Mouse (Mus musculus) kidney, adult 2 months (tissue): Measurements from ENCODE around the gene Hspbap1. TPM values are rescaled to one million over a fixed set of nuclear protein-coding genes. Genes with fewer than 3 reads are reported as not detected.

Source experiments
- DNase-seq: peaks from one replicate; pipeline ENCODE4 v3.0.0; 2021
- H3K27ac ChIP-seq: fragments of 200-500 bp; 2 replicates; pipeline ENCODE4 v1.5.1; 2012; ENCODE audit warnings: low read depth, low read length, control low read depth, inconsistent platforms; ENCODE audit not compliant: insufficient read depth
- H3K27me3 ChIP-seq: fragments of 200-500 bp; replicated peaks from 2 replicates; pipeline ENCODE4 v1.6.1; 2012; ENCODE audit warnings: mild to moderate bottlenecking, moderate library complexity, low read length, inconsistent platforms; ENCODE audit not compliant: control insufficient read depth, insufficient read depth
- H3K36me3 ChIP-seq: fragments of 200-500 bp; 2 replicates; pipeline ENCODE4 v1.6.1; 2012; ENCODE audit warnings: mild to moderate bottlenecking, moderate library complexity, low read length, inconsistent platforms; ENCODE audit not compliant: control insufficient read depth, insufficient read depth
- H3K4me1 ChIP-seq: fragments of 200-500 bp; 2 replicates; pipeline ENCODE4 v1.6.1; 2011; ENCODE audit warnings: low read length; ENCODE audit not compliant: control insufficient read depth, insufficient read depth
- H3K4me3 ChIP-seq: fragments of 200-500 bp; 2 replicates; pipeline ENCODE4 v1.5.1; 2011; ENCODE audit warnings: mild to moderate bottlenecking, low read depth, low read length, control low read depth; ENCODE audit not compliant: insufficient read depth
- CTCF ChIP-seq: fragments of 200-500 bp; conservative IDR thresholded peaks from 2 replicates; pipeline ENCODE4 v1.5.1; 2011; ENCODE audit warnings: low read depth, mild to moderate bottlenecking, control low read depth, low read length, moderate library complexity, mixed read lengths; ENCODE audit not compliant: insufficient read depth, insufficient read length
- POLR2A ChIP-seq: fragments of 200-500 bp; IDR thresholded peaks from one replicate; pipeline ENCODE4 v1.6.1; 2011; ENCODE audit warnings: low read depth, low read length, control low read depth
- WGBS: fragments of 180-500 bp; shearing (Covaris S2); methylation state at CpG from one replicate; pipeline ENCODE4 v1.1.7; 2018; 5-methylcytosine and 5-hydroxymethylcytosine counted together
- polyA plus RNA-seq: library from polyadenylated mRNA; depleted of rRNA; stranded (reverse); fragments of >200 nt; gene quantifications from 2 replicates; pipeline ENCODE4 v1.2.3, GENCODE M21; 2012

The Hspbap1 gene
- polyA plus RNA-seq, 1 experiment: 7.0 TPM

- no peak overlapping the region for H3K27ac ChIP-seq
- no peaks in the 10 kb centered on the region for H3K27me3 ChIP-seq
- H3K4me1 ChIP-seq: no peaks in the 10 kb centered on the region
- no peak for TF ChIP-seq CTCF
- TF ChIP-seq POLR2A: no peak
- WGBS: 75% methylated on average over 7 of the region's 7 CpGs
- DNase-seq: no peak
- no peaks in the 10 kb centered on the region for H3K36me3 ChIP-seq
- no peak overlapping the region for H3K4me3 ChIP-seq
Observed at GRCm38 (mm10) chr16:35749385-35749784, 20.8 kb upstream of the Hspbap1 start.

DNA sequence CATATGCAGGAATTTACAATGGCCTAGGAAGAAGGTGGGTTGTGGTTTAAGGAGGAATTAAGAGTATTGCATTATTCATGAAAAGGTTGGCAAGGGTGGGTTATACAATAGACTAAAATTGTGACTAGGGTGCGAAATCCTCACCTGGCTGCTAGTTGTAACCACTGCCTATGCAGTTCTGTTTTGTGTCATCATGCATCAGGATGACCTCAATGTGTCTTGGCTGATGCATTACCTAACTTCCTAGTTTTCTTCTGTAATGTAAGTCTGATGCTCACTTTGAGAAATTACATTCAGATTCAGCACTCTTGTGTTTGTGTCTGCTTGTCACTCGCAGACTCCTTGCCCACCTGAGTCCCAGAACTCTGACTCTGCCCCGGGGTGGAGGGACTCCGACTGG is 18.3 kb upstream of the Hspbap1 start:
- Histone ChIP-seq H3K27me3 (no peaks in the 10 kb centered on the region), H3K4me1 (no peaks in the 10 kb centered on the region), H3K4me3 (no peak overlapping the region), H3K27ac (no peak overlapping the region), H3K36me3 (no peaks in the 10 kb centered on the region)
- WGBS: 83% methylated on average over 4 of the region's 4 CpGs
- TF ChIP-seq POLR2A (no peak), CTCF (no peak)
- no peak for DNase-seq

- no peak overlapping the region for H3K4me3 ChIP-seq
- no peaks in the 10 kb centered on the region for H3K27me3 ChIP-seq
- DNase-seq: no peak
- no peak for TF ChIP-seq POLR2A
- no peak for TF ChIP-seq CTCF
- no peak overlapping the region for H3K27ac ChIP-seq
- H3K36me3 ChIP-seq: no peaks in the 10 kb centered on the region
- no peaks in the 10 kb centered on the region for H3K4me1 ChIP-seq
- 65% methylated on average over 5 of the region's 5 CpGs for WGBS
Observed at GRCm38 (mm10) chr16:35753926-35754325, 16.2 kb upstream of the Hspbap1 start.

DNA sequence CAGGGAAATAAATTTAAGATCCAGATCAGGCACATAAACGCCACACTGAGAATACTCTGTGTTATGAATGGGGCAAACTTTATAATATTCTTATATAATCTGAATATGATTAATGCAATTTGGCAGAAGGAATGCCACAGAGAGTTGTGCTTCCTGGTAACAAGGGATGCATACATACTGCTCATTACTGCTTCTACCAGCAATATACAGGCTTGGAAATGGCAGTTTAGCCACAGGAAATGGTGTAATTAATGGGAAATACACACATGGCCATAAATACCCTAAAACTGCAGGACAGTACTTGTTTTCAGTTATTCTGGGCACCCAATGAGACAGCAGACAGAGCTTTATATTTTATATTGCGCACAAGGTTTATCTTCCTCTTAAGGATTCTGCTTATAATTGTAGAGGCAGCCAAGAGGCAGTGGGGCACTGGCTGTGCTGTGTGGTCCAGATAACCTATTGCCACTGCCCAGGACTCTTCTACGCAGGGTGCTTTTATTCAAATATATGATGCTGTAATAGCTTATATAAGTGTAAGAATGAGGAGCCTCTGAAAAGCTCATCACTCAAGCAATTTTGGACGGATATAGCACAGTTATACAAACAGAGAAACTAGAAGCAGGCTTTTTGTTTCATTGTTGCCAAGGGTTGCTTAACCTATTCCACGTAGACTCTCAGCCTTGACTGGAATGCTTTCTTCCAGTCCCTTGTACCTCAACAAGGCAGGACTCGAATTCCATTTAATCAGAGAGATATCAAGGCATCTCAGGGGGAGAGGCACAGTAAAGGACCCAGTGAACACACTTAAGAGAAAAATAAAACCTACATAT is 14.5 kb upstream of the Hspbap1 start:
- Histone ChIP-seq H3K27ac (no peak overlapping the region), H3K4me3 (no peak overlapping the region), H3K36me3 (no peaks in the 10 kb centered on the region), H3K4me1 (no peaks in the 10 kb centered on the region), H3K27me3 (no peaks in the 10 kb centered on the region)
- no peak for DNase-seq
- 78% methylated on average over 6 of the region's 6 CpGs for WGBS
- TF ChIP-seq POLR2A: no peak
- TF ChIP-seq CTCF: no peak

DNA sequence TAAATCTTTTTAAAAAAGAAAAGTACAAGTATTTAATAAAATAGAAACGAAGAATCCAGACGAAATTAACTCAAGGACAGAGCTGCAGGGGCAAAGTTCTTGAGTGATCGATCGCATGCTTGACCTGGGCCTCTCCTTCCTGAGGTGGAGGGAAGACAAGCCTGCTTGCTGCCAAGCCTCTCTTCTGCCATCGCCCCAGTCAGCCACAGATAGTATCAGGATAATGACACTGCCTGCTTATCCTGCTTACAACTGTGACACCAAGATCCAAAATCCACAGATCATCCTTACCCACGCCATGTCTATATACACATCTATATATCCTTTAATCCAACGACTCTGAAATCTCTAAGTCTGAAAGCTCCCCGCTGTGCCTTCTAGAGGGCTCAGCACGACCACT is 13.5 kb upstream of the Hspbap1 start:
- 84% methylated on average over 9 of the region's 9 CpGs for WGBS
- H3K36me3 ChIP-seq: no peaks in the 10 kb centered on the region
- no peaks in the 10 kb centered on the region for H3K4me1 ChIP-seq
- no peaks in the 10 kb centered on the region for H3K27me3 ChIP-seq
- TF ChIP-seq POLR2A: no peak
- no peak for TF ChIP-seq CTCF
- no peak for DNase-seq
- no peak overlapping the region for H3K27ac ChIP-seq
- H3K4me3 ChIP-seq: no peak overlapping the region

GRCm38 (mm10) chr16:35759401-35759800 is 10.8 kb upstream of the Hspbap1 start:
- TF ChIP-seq CTCF (no peak), POLR2A (no peak)
- no peaks in the 10 kb centered on the region for H3K36me3 ChIP-seq
- no peaks in the 10 kb centered on the region for H3K27me3 ChIP-seq
- DNase-seq: no peak
- 94% methylated on average over 5 of the region's 5 CpGs for WGBS
- H3K4me3 ChIP-seq: no peak overlapping the region
- no peak overlapping the region for H3K27ac ChIP-seq
- H3K4me1 ChIP-seq: no peaks in the 10 kb centered on the region

DNA sequence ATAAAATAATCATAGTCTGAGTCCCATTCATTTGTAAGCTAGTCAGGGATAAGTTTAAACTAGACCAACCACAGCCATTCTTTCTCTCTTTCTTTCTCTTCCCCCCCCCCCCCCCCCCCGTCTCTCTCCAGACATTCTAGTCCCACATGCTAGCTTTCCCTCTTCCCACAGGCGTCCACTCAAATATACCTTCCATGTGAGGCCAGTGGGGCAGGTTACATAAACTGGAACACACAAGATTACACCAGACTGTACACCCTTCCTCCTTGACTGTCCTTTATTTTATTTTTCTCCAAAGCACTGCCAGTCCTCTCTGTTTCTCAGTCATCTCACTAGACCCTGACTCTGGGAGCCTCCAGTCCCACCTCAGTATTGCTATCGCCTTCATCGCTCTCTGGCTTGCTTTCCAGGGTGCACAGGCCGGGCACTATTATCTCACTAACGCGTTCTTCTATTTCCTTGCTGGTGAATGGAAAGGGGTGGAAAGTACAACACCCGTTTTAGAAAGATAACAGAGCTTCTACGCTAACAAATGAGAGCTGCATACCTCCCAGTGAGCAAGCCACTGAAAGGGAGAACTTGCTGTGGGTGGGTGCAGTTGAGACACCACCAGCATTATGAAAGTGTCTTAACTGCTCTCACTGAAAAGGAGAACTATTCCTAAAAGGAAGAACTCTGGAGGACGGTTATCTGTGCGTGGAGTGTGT is 6.4 kb upstream of the Hspbap1 start:
- Histone ChIP-seq H3K27me3 (no peaks in the 10 kb centered on the region), H3K4me3 (no peak overlapping the region), H3K27ac (no peak overlapping the region), H3K4me1 (peaks cover 5% of the 10 kb centered on the region; the same call in 1 of the 2 replicates), H3K36me3 (no peaks in the 10 kb centered on the region)
- 86% methylated on average over 11 of the region's 11 CpGs for WGBS
- no peak for DNase-seq
- TF ChIP-seq CTCF (no peak), POLR2A (no peak)
